Mouse (Mus musculus): Measurements from ENCODE around the gene 1190005I06Rik. TPM values are rescaled to one million over a fixed set of nuclear protein-coding genes. Genes with fewer than 3 reads are reported as not detected.

1190005I06Rik gene
- polyA plus RNA-seq, 1 experiment from 2014 or later: 2.7 TPM

DNA sequence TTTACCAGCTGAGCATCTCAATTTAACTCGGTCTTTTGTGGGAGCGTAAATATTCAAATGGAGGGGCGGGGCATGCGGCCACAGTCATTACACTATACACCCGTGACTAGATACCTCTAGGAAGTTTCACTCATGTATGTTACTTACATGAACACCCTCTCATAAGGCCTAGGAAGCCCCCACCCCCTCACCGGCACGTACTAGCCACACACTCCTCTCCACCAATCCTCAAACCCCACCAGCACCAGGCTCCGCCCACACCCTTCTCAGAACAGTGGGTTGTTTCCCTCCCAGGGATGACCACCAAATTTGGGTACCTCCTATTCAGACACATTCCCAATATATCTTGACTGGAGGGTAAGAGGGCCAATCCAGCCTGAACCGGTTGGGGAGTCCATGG is 40.0 kb downstream of the 1190005I06Rik start:
- no peak for DNase-seq (ENCODE audit: low spot score)
- H3K27me3 ChIP-seq (ENCODE audit: low read depth, poor library complexity, severe bottlenecking): 0 out of 2 replicates have a peak, but pooled peaks cover 15% of the 10 kb centered on the region
- no peaks in the 10 kb centered on the region for H3K9me3 ChIP-seq (replicated peaks)
- WGBS: 83% methylated on average over 9 of the region's 9 CpGs
- peaks cover 19% of the 10 kb centered on the region for H3K4me1 ChIP-seq
- no peaks in the 10 kb centered on the region for H3K36me3 ChIP-seq
- H3K27ac ChIP-seq: no peak overlapping the region
- H3K4me3 ChIP-seq: no peak overlapping the region

DNA sequence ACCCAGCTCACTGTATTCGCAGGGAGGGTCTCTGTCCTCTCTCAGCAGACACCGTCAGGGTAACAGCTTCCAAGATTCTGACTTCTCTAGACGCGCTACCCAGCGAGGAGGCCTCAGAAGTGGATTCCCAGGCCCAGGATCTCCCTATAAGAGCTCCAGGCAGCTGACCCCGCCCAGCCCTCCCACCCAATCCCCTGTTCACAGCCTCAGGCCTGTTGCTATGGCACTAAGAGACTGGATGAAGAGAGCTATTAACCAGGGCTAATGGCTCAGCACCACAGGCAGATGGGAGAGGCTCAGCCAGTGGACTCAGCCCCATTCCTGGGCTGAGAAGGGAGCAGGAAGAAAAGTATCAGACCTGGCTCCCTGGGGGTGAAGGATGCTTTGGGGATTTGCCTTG is 44.8 kb downstream of the 1190005I06Rik start:
- peak overlapping the region; percentile 62; the same call in 1 of the 2 replicates for H3K27ac ChIP-seq
- H3K4me3 ChIP-seq: no peak overlapping the region
- WGBS: 53% methylated on average over 6 of the region's 6 CpGs
- DNase-seq (ENCODE audit: low spot score): no peak
- peaks cover 33% of the 10 kb centered on the region for H3K4me1 ChIP-seq
- H3K36me3 ChIP-seq: no peaks in the 10 kb centered on the region
- peaks cover 17% of the 10 kb centered on the region for H3K27me3 ChIP-seq (ENCODE audit: low read depth, poor library complexity, severe bottlenecking)
- no peaks in the 10 kb centered on the region for H3K9me3 ChIP-seq (replicated peaks)

DNA sequence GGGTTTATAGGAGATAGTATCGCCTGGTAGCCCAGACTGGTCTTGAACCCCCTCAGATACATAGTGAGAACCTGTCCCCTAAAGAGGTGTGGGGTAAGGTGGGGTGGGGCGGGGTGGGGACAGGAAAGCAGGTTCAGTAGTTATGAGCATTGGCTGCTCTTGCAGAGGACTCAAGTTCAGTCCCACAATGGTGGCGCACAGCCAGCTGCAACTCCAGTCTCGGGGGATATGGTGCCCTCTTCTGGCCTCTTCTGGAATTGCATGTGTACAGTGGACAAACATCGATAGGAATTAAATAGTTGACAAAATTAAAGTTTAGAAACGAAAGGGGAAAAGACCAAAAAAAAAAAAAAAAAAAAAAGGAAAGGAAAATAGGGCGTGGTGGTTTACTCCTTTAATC is 47.9 kb downstream of the 1190005I06Rik start:
- peak; percentile 74 for DNase-seq (ENCODE audit: low spot score)
- no peaks in the 10 kb centered on the region for H3K9me3 ChIP-seq (replicated peaks)
- H3K4me3 ChIP-seq: no peak overlapping the region
- peaks cover 20% of the 10 kb centered on the region for H3K4me1 ChIP-seq
- H3K27me3 ChIP-seq (ENCODE audit: low read depth, poor library complexity, severe bottlenecking): peaks cover 24% of the 10 kb centered on the region
- no peaks in the 10 kb centered on the region for H3K36me3 ChIP-seq
- no peak overlapping the region for H3K27ac ChIP-seq
- whole genome bisulfite sequencing: 53% methylated on average over 7 of the region's 7 CpGs

DNA sequence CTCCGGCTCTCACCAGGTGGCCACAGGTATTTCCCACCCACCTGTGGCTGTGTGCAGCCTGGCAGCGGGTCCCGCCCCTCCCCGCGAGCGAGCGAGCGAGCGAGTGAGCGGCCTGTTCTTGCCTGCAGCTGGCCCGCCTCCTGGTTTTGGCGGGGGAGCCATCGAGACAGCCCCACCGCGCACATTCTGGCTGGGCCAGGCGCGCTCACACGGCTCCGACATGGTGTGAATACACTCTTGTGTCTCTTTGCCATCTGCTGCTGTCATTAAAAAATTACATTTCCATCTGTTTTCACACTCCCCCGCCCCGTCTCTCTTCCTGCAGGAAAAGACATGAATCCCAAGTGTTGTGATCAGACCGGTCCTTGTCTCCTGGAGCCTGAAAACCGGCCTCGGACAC is 48.9 kb downstream of the 1190005I06Rik start:
- peak; percentile 50 for DNase-seq (ENCODE audit: low spot score)
- Histone ChIP-seq H3K27me3 (ENCODE audit: low read depth, poor library complexity, severe bottlenecking) (peaks cover 24% of the 10 kb centered on the region), H3K36me3 (no peaks in the 10 kb centered on the region), H3K4me3 (peak overlapping the region; percentile 26), H3K4me1 (peaks cover 20% of the 10 kb centered on the region), H3K27ac (peak overlapping the region; percentile 50; the same call in 1 of the 2 replicates), H3K9me3 (replicated peaks) (no peaks in the 10 kb centered on the region)
- 23% methylated on average over 24 of the region's 24 CpGs for WGBS

DNA sequence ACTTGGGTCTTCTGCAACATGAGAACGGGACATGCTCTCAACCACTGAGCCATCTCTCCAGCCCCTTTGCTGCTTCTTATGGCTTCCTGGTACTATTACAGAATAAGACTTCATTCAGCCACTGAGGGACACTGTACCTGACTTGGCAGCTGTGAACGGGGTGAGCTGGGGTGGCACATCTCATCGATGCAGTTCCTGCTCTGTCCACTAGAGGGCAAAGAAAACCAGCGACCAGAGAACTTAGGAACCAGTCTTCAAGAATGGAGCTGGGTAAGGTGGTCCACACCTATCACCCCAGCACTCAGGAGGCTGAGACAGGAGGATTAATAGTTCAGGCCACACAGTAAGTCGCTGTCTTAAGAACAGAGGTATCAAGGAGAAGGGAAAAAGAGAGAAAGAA is 51.5 kb downstream of the 1190005I06Rik start:
- H3K4me3 ChIP-seq: no peak overlapping the region
- H3K27ac ChIP-seq: no peak overlapping the region
- WGBS: 10% methylated on average over 5 of the region's 5 CpGs
- H3K9me3 ChIP-seq (replicated peaks): no peaks in the 10 kb centered on the region
- H3K36me3 ChIP-seq: no peaks in the 10 kb centered on the region
- DNase-seq (ENCODE audit: low spot score): peak; percentile 85
- H3K4me1 ChIP-seq: peaks cover 19% of the 10 kb centered on the region
- peaks cover 24% of the 10 kb centered on the region for H3K27me3 ChIP-seq (ENCODE audit: low read depth, poor library complexity, severe bottlenecking)

DNA sequence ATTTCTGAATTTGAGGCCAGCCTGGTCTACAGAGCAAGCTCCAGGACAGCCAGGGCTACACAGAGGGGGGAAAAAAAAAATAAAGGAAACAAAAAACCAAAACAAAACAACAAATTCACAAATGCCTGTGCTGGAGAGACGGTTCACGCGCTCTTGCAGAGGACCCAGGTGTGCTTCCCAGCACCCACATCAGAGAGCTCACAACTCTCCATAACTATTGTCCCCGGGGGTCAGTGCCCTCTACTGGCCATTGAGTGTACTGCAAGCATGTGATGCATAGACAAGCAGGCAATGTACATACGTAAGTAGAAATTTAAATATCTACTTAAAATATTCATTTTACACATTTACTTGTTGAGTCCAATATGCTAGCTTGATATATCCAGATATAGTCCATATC is 52.9 kb downstream of the 1190005I06Rik start:
- Histone ChIP-seq H3K27ac (no peak overlapping the region), H3K4me3 (no peak overlapping the region), H3K9me3 (replicated peaks) (no peaks in the 10 kb centered on the region), H3K36me3 (no peaks in the 10 kb centered on the region), H3K27me3 (ENCODE audit: low read depth, poor library complexity, severe bottlenecking) (peaks cover 24% of the 10 kb centered on the region), H3K4me1 (peaks cover 25% of the 10 kb centered on the region)
- 88% methylated on average over 5 of the region's 5 CpGs for WGBS
- DNase-seq (ENCODE audit: low spot score): no peak

DNA sequence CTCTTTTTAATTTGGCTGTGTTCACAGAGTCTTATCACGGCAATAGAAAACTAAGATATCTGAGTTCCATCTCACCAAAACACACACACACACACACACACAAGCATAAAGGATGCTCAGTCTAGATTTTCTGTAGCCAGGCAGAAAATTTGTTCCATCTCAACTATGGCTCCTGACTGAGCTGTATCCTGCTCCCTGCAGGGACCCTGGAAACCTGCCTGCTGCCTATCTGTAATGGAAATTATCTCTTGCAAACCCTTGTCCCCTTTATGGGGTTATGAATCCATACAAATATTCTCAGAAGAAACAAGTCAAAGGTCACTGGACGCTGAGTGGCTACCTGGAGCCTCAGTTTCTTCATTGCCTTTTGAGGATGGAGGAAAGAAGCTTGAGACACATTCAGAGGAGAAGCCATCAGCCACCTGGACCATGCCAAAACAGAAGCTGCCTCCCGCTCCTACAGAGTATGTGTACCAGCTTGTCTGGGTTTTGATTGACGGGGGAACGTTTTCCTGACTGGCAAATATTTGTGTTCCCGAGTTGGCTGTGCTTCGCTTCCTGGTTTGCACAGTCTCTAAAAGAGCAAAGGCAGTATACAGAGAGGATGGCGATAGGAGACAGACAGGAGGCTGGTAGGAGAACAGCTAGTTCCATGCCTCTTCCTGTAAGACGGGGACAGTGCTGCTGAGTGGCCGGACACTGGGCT is 55.7 kb downstream of the 1190005I06Rik start:
- DNase-seq (ENCODE audit: low spot score): no peak
- no peaks in the 10 kb centered on the region for H3K9me3 ChIP-seq (replicated peaks)
- peaks cover 5% of the 10 kb centered on the region; the same call in 1 of the 2 replicates for H3K27me3 ChIP-seq (ENCODE audit: low read depth, poor library complexity, severe bottlenecking)
- 81% methylated on average over 10 of the region's 10 CpGs for WGBS
- no peak overlapping the region for H3K27ac ChIP-seq
- H3K4me1 ChIP-seq: peaks cover 38% of the 10 kb centered on the region
- H3K4me3 ChIP-seq: no peak overlapping the region
- H3K36me3 ChIP-seq: peaks cover 10% of the 10 kb centered on the region

DNA sequence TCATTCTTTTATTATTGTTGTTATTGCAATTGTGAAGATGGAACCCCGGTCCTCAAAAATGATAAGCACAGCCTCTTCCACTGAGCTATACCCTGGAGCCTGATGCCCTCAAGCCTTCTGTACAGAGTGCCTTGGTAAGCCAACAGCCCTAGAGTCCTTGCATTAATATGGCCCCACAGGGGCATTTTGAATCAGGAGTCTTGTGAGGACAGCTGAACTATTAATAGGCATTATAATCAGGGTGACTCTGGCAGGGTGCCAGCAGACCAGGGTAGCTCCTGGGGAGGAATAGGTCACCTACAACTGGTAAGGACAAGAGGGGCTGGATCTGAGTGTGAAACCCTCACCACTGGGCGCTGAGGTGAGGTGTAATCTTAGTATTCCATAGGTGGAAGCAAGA is 57.5 kb downstream of the 1190005I06Rik start:
- peaks cover 40% of the 10 kb centered on the region for H3K4me1 ChIP-seq
- peak overlapping the region; percentile 70 for H3K27ac ChIP-seq
- H3K9me3 ChIP-seq (replicated peaks): no peaks in the 10 kb centered on the region
- 57% methylated on average over 2 of the region's 2 CpGs for WGBS
- peaks cover 26% of the 10 kb centered on the region for H3K36me3 ChIP-seq
- no peaks in the 10 kb centered on the region for H3K27me3 ChIP-seq (ENCODE audit: low read depth, poor library complexity, severe bottlenecking)
- peak overlapping the region; percentile 91 for H3K4me3 ChIP-seq
- no peak for DNase-seq (ENCODE audit: low spot score)

DNA sequence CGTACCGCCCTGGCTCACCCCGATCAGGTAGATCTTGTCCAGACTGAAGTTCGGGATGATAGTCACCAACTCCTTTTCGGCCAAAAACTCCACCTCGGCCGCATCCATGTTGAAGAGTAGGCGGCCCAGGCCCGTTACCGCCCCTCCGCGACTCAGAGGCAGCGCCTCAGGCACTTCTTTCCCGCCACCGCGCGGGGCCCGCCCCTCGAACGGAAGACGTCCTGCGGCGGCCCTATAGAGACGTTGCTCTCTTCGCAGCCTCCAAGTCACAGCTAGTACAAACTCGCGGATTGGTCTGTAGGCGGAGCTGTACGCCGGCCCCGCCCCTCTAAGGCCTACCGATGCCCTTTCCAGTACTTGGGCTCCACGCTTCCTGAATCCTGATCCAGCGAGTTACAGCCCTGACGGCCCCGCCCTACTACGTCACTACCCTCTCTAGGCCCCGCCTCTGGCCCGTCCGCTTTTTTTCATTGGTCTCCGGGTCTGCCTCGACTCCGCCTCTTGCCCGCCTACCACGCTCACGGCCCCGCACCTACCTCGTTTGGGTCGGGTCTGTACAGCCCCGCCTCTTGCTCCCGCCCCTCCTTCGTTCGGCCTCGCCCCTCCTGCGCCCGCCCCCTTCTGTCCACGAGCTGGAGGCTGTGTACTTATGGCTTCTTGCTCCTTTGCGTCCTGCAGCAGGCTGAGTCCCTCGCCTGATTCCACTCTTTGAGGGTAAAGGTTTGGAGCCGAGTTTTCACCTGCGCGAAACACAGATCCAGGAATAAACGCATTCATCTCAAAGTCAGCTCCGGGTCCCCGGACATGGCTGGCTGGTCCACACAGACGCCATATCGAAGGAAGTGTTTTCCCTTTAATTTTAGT is 58.3 kb downstream of the 1190005I06Rik start, which contains the start of gene Gins2:
Gins2 (minus strand) TSS at position 397 of the 864 bp plus-strand sequence.
- Histone ChIP-seq H3K36me3 (peaks cover 33% of the 10 kb centered on the region), H3K4me1 (peaks cover 40% of the 10 kb centered on the region), H3K4me3 (peak within 1 kb of the TSS; percentile 91), H3K9me3 (replicated peaks) (no peaks in the 10 kb centered on the region), H3K27me3 (ENCODE audit: low read depth, poor library complexity, severe bottlenecking) (no peaks in the 10 kb centered on the region), H3K27ac (peak within 1 kb of the TSS; percentile 93)
- peak; percentile 98 for DNase-seq (ENCODE audit: low spot score)
- 1% methylated on average over 67 of the region's 67 CpGs for WGBS

DNA sequence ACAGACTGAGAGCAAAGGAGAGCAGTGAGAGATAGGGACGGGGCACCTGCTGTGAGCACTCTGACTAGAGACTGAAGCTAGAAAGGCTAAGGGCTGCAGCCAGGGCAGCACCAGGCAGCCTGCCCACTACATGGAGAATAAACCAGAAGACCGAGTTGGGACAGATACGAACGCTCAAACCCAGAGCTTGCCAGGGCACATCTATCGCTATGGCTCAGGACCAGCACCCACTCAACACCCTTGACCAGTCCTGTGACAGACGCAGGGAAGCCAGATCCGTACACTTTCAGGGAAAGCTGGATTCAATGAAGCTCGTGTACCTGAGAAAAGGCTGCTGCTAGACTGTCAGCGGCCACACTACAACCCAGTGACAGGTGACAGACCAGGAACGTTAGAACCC is 61.9 kb downstream of the 1190005I06Rik start:
- 93% methylated on average over 10 of the region's 10 CpGs for WGBS
- Histone ChIP-seq H3K27me3 (ENCODE audit: low read depth, poor library complexity, severe bottlenecking) (no peaks in the 10 kb centered on the region), H3K4me1 (peaks cover 33% of the 10 kb centered on the region), H3K4me3 (no peak overlapping the region), H3K9me3 (replicated peaks) (no peaks in the 10 kb centered on the region), H3K36me3 (peaks cover 67% of the 10 kb centered on the region), H3K27ac (no peak overlapping the region)
- no peak for DNase-seq (ENCODE audit: low spot score)

DNA sequence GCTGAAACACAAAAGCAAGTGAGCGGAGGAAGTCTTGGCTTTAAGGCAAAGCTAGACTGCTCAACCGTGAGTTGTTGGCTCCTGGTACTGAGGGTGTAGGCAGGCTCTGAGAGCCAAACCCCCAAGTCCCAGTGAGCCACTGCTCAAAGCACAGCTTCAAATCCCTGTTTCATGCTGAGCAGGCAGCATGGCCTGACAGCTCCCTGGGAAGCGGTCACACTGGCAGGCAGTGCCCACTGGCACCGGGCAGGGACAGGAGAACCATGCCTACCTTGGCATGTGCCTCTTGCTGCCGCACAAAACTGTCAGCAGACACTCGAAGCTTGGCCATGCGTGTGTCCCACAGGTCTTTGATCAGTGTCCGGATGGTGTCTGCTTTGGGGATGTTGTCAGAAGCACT is 65.6 kb downstream of the 1190005I06Rik start:
- H3K36me3 ChIP-seq: peaks cover 95% of the 10 kb centered on the region
- no peaks in the 10 kb centered on the region for H3K9me3 ChIP-seq (replicated peaks)
- peaks cover 9% of the 10 kb centered on the region for H3K4me1 ChIP-seq
- no peaks in the 10 kb centered on the region for H3K27me3 ChIP-seq (ENCODE audit: low read depth, poor library complexity, severe bottlenecking)
- H3K4me3 ChIP-seq: no peak overlapping the region
- no peak for DNase-seq (ENCODE audit: low spot score)
- no peak overlapping the region for H3K27ac ChIP-seq
- 93% methylated on average over 8 of the region's 8 CpGs for WGBS

DNA sequence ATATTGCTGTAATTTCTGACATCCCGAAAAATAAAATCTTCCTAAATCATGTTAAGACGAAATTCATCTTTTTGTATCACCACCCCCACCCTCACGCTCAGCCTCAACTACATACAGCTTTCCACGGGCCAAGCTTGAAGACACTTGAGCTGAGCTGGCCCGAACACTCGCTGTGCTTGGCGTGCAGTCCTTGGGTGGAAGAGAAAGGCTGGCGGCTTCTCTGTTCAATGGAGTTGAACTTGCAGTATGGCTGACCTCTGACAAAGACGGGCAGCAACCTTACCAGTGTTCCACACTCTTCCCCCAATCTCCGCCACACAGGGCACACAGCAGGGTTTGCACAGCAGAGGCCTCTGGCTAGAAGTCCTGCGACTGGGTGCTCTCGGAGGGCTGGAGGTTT is 66.1 kb downstream of the 1190005I06Rik start:
- no peak overlapping the region for H3K27ac ChIP-seq
- H3K36me3 ChIP-seq: peaks cover 96% of the 10 kb centered on the region
- no peaks in the 10 kb centered on the region for H3K9me3 ChIP-seq (replicated peaks)
- no peaks in the 10 kb centered on the region for H3K27me3 ChIP-seq (ENCODE audit: low read depth, poor library complexity, severe bottlenecking)
- WGBS: 93% methylated on average over 12 of the region's 12 CpGs
- no peak for DNase-seq (ENCODE audit: low spot score)
- H3K4me3 ChIP-seq: no peak overlapping the region
- H3K4me1 ChIP-seq: peaks cover 9% of the 10 kb centered on the region

Data from limb, embryonic 10.5 days (tissue).